Mouse (Mus musculus) layer of hippocampus, adult 2 months (tissue): Measurements from ENCODE around the gene Xrcc4. TPM values are rescaled to one million over a fixed set of nuclear protein-coding genes. Genes with fewer than 3 reads are reported as not detected.
"Not testable (repeated sequence)": the region's sequence is repeated elsewhere in the genome, so short reads cannot be mapped to it uniquely, and the experiment has no call there.

Experiments used
- DNase-seq, 2 experiments: peaks; one replicate each; pipeline ENCODE4 v3.0.0; 2022; ENCODE audit warnings: low spot score in 2 of 2
- H3K27ac ChIP-seq: fragments of 200-600 bp; 2 replicates; pipeline ENCODE4 v1.8.1; 2022
- H3K4me3 ChIP-seq: fragments of 200-600 bp; 2 replicates; pipeline ENCODE4 v1.8.1; 2022; ENCODE audit warnings: mild to moderate bottlenecking
- CTCF ChIP-seq: fragments of 200-600 bp; conservative IDR thresholded peaks from 2 replicates; pipeline ENCODE4 v1.8.1; 2022; ENCODE audit warnings: antibody characterized with exemption, mild to moderate bottlenecking, moderate library complexity
- total RNA-seq, 2 experiments: library from RNA; stranded (reverse); gene quantifications; 2 replicates each; pipeline ENCODE4 v1.2.3; 2021

Xrcc4 gene
- total RNA-seq, 2 experiments from 2014 or later: 13.2 to 17.1 TPM

DNA sequence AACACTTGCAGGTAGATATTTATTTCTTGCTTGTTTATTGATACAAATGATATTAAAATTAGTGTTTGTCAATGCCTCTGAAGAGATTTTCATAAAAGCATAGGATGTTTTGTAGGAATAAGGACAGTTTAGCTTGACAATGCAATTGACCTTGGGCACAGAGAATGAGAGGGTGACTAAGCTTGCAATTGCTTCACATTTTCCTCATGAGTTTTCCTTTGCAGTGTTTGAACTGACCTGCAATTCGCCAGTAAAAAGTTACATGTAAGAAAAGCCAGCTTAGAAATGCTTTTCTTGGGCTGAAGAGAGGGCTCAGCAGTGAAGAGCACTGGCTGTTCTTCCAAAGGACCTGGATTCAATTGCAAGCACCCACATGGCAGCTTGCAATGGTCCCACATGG, 312.3 kb downstream of the Xrcc4 start:
- no peak for TF ChIP-seq CTCF
- Histone ChIP-seq H3K27ac (no peak overlapping the region), H3K4me3 (no peak overlapping the region)
- DNase-seq: no peak

DNA sequence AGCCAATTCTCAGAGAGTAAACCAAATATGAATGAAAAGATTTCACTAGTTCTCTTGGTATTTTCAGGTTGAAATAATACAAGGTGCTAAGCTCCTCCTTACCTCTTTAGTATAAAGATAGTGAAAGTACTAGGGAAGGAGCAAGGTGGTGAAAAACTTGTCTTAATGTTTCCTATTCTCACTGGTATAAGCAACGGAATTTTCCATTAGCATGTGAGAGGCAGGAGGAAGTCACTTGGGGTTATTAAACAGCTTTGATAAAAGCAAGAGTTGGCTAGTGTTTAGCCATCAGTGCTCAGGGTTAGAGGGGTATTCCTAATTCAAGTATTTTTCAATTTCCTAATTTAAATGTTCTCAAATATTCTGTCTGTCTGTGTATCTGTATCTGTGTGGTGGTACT, 322.9 kb downstream of the Xrcc4 start:
- no peak for DNase-seq
- no peak for TF ChIP-seq CTCF
- Histone ChIP-seq H3K27ac (no peak overlapping the region), H3K4me3 (no peak overlapping the region)

DNA sequence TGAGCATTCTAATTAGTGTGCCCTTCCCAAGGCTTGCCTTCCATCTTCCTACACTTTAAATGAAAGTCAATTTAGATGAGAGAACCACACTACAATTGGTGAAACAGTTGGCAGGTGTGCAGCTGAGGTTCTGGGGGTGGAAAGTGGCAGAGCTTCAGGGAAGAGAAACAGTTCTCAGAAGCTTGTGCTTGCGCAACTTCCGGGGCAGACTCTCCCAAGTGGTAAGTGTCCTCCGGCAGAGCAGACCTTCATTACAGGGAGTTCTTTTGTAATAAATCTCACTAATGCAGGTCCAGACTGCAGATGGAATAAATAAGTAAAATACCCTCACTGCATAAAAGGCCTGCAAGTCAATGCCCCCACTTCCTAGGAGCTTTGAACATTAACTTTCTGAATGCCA, 323.4 kb downstream of the Xrcc4 start:
- DNase-seq: no peak
- Histone ChIP-seq H3K27ac (no peak overlapping the region), H3K4me3 (no peak overlapping the region)
- no peak for TF ChIP-seq CTCF

DNA sequence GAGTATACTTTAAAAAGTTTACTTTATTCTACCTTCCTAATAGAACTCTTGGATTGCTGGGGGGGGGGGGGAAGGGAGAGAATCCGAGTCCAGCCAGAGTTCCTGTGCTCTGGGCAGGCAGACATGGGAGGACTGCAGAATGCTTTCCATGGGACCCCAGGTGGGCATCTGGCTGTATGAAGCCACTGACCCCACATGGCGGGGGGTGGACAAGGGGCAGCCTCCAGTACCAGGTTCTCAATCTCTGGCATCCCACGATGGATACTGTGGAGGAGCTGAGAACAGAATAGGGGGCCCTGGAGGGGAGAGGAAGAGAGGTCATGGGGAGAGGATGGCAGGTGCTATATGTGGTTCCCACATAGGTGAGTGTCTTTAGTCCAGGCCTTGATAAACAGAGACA, 327.1 kb downstream of the Xrcc4 start:
- DNase-seq: no peak
- no peak for TF ChIP-seq CTCF
- H3K4me3 ChIP-seq: no peak overlapping the region
- no peak overlapping the region for H3K27ac ChIP-seq

DNA sequence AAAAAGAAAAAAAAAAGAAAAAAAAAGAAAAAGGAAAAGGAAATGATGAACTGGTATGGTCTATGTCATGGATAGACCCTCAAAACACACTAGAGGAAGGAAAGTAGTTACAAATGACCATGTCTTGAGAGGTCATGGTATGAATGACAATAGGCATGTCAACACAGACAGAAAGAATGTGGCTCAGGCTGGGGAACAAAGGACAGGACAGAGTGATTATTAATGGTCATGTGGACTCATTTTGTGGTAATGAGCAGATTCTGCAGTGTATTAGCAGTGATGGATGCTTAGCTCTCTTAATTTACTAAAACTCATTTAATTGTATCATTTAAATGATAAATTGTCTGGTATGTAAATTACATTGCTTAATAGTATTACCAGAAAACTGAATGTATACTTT, 333.1 kb downstream of the Xrcc4 start:
- no peak overlapping the region for H3K27ac ChIP-seq
- no peak for TF ChIP-seq CTCF
- no peak overlapping the region for H3K4me3 ChIP-seq
- DNase-seq: no peak

DNA sequence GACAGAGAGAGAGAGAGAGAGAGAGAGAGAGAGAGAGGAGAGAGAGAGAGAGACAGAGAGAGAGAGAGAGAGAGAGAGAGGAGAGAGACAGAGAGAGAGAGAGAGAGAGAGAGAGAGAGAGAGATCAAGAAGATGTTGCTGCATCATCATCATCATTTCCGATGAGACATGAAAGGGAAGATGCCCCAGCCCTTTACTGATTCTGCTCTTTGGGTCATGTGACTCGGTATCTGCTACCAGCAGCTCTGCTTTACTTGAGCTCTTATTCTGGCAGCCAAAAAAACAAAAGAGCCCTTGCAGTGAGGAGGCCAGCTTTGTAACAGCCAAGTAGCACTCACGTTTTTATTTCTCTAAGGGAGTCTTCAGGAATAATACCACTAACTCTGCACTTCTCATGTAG, 338.8 kb downstream of the Xrcc4 start:
- H3K4me3 ChIP-seq, H3K27ac ChIP-seq, DNase-seq: not testable (repeated sequence)

DNA sequence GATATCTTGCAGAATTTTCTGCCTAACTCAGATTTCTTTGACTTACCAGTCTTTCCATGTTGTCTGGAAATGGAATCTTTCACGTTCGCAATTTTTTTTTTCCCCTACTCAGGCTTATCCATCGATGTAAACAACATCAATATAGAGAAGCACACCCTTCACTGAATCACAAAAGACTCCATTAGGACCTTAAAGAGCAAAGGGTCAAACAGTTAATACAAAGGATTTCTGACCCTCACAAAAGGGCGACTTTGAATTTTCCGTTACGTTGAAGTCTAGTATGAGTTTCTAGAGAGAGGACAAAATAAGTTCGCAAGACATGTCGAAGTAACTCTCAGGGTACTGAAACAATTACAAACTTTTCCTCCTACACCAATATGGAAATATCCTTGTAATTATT, 346.2 kb downstream of the Xrcc4 start:
- TF ChIP-seq CTCF: no peak
- H3K27ac ChIP-seq: no peak overlapping the region
- no peak for DNase-seq
- no peak overlapping the region for H3K4me3 ChIP-seq

DNA sequence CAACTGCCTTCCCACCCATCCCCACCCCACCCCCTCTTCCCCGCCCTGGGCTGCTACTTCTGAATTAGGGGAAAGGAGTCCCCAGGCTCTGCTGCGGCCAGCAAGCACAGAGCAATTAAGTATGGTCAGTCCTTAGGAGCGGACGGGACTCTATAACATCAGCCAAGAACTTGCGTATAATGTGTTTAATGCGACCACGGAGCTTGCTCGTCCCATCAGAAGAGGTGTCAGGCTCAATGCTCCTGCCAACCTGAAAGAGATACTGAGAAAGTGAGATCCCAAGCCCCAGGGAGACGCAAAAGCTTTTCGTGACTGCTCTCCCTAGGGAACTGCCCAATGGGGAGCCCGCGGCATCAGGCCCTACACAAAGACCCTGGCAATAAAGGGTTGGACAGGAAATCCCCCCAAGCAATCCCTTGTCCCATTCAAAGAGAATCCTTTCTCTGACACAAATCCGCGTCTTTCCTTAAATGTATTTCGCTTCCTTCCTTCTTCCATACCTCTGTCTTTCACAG, 346.7 kb downstream of the Xrcc4 start:
- DNase-seq: no peak
- Histone ChIP-seq H3K4me3 (peak overlapping the region; percentile 66), H3K27ac (no peak overlapping the region)
- TF ChIP-seq CTCF: no peak

DNA sequence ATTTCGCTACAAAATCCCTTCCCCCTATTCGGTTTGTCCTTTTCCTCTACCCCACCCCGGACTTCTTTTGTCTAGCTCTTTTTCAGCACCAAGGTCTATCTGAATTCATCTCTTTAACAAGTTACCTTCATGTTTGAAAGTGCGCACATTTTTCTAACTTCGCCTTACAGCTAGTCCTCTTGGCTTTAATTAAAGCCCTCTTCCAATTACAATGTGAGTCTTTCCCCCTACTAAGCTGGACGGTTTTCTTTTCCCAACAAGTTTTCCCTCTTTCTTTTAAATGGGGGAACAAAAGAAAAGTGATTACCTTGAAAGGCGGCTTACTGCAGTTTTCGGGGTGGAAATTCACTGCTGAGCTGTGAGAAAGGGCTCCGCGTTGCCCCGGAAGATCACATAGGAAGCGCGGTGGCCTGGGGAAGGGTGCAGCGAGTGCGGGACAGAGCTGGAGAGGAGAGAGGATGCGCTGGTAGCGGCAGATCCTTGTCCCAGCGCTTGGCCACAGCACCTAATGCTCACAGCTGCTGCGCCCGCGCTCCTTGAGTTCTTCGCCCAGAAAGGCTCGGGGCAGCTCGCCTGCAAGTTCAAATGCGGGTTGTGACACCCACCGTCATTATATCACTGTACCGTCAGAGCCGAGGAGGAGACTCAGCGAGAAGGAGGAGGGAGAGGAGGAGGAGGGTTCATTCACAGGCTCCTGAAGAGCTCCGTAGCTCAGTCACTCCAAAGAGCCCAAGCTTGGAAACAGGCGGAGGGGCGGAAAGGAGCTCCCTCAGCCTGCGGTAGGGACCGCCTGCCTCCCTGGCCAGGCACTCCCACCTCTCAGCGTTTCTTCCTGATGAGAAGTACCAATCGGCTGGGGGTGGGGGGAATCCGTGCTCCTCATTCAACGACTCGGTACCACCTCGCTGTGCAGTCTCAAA, 347.4 kb downstream of the Xrcc4 start, which contains the start of gene Vcan:
Vcan (minus strand) TSS at position 744 of the 920 bp plus-strand sequence.
- peak within 1 kb of the TSS; percentile 66 for H3K4me3 ChIP-seq
- TF ChIP-seq CTCF: no peak
- H3K27ac ChIP-seq: no peak within 1 kb of the TSS
- peak in 1 of 2 experiments; percentile 10 for DNase-seq

DNA sequence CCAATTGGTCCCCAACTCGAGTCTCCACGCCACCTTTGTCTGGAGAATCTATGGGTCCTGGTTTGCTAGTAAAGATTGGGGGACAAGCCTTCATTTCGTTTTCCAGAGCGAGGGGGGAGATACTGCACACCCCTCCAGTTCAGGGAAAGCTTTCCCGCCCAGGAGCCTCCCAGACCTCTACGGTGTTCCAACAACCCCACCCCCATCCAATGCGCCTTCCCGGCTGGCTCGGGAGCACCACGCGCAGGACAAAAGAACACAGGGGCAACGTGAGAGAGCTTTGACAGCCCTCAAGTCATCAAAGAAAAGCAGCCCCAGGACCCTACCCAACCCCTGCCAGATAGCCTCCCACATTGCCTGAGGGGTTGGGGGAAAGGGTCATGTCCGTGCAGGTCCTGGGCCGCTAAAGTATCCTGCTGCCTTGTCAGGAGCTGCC, 348.3 kb downstream of the Xrcc4 start:
- peak in 1 of 2 experiments; percentile 23 for DNase-seq
- H3K27ac ChIP-seq: peak overlapping the region; percentile 69; the same call in 1 of the 2 replicates
- TF ChIP-seq CTCF: no peak
- peak overlapping the region; percentile 66 for H3K4me3 ChIP-seq

DNA sequence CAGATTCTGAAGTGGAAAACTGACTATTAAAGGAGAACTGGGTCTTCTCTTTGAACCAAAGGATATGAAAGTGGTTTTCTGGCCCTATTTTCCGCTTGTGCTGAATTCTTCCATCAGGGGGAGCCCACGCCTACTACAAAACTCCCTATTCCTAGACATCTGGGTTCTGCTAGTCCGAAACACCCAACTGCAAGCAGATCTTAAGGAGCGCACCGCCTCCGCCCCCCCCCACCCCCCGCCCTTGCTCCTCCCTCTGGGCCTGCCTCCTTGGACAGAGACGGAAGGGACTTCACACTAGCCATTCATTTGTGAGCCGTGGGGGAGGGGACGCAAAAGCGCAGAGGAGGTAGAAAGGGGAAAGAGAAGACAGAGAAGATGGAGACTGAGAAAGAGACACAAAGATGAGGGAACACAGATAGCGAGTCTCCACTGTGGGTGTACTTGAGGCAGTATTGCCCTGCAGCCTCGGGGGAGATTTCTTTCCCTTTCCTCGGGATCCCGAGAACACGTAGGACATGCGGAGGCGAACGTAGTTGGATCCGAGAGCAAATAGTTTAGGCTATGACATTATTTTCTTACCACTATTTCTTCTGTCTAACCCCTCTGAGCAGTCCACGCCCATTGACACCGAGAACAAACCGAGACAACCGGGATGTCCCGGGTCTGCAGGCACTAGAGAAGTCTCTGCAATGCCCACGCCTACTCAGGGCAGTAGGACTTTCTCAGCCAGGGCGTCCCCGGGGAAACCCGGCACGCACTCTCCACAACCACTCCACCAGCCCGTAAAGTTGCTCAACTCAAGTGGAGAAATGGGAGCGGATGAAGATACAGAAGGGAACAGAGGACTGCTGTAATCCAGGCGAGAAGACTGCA, 348.9 kb downstream of the Xrcc4 start:
- Histone ChIP-seq H3K4me3 (peak overlapping the region; percentile 66), H3K27ac (peak overlapping the region; percentile 77)
- peak; percentile 62 to 69 for DNase-seq
- peak; percentile 81 for TF ChIP-seq CTCF

DNA sequence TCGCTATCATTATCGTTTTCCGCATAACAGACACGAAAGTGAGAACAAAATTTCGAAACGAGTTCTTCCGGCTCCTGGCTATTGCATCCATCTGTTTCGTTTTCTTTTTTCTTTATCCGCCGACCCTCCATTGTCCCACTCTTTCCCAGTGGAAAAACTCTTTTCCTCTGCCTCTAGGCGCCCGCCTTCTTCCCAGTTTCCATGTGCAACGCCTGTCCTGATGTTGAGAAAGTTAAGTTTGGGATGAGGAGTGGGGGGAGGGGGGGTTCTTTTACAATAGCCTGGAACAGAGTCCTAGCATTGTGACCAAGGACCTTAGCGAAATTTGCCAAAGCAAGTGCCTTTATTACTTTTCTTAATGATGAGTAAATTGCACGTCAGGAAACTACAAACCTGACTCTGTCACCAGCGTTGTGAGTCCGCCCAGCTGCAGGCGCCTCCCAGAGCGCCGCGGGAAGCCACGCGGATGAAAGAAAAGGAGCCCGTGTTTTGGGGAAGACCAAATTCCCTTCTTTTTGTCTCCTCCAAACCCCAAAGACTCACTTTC, 349.6 kb downstream of the Xrcc4 start:
- no peak for DNase-seq
- TF ChIP-seq CTCF: no peak
- peak overlapping the region; percentile 77 for H3K27ac ChIP-seq
- peak overlapping the region; percentile 66 for H3K4me3 ChIP-seq
